Mouse (Mus musculus) stomach, postnatal 0 days (tissue): ENCODE data around the gene Rhof.
A peak's percentile ranks its signal among the peaks of the same experiment; 100 is the strongest.

Source experiments
- CTCF ChIP-seq: IDR thresholded peaks from 2 replicates; pipeline ENCODE4 v1.5.1; 2016; ENCODE audit warnings: antibody characterized with exemption, low read depth, mild to moderate bottlenecking, moderate library complexity
- EP300 ChIP-seq: optimal IDR thresholded peaks from 2 replicates; pipeline ENCODE3; 2016; ENCODE audit warnings: antibody characterized with exemption

GRCm38 (mm10) chr5:123057366-123058250 lies 74.9 kb downstream of the Rhof start:
- TF ChIP-seq CTCF: peak; percentile 67
- TF ChIP-seq EP300: no peak
